Mouse (Mus musculus): ENCODE data around the gene Fxyd1.

- TF ChIP-seq HCFC1 (IDR thresholded peaks at IDR 0.05; ENCODE audit: borderline replicate concordance, insufficient read depth, low read length) (no peak), CHD2 (IDR thresholded peaks at IDR 0.05; ENCODE audit: low read depth, low read length) (no peak)
Measured at GRCm38 (mm10) chr7:31081106-31081505, 24.1 kb upstream of the Fxyd1 start.
